Mouse (Mus musculus) lung, adult 10 weeks (tissue): ENCODE results near the gene Fancb. TPM values are rescaled to one million over a fixed set of nuclear protein-coding genes. Genes with fewer than 3 reads are reported as not detected.

Experiments used
- polyA plus RNA-seq: library from polyadenylated mRNA; stranded (reverse); fragments of 350-450 nt; fragmentation: Illumina TruSeq; extraction: RNeasy Lipid Tissue Mini Kit (QIAGEN cat#74804); gene quantifications from one replicate; pipeline ENCODE4 v1.2.3, GENCODE M21; 2014; ENCODE audit warnings: low read depth, low replicate concordance; ENCODE audit not compliant: insufficient read depth

Fancb gene
- 2.8 TPM for polyA plus RNA-seq

DNA sequence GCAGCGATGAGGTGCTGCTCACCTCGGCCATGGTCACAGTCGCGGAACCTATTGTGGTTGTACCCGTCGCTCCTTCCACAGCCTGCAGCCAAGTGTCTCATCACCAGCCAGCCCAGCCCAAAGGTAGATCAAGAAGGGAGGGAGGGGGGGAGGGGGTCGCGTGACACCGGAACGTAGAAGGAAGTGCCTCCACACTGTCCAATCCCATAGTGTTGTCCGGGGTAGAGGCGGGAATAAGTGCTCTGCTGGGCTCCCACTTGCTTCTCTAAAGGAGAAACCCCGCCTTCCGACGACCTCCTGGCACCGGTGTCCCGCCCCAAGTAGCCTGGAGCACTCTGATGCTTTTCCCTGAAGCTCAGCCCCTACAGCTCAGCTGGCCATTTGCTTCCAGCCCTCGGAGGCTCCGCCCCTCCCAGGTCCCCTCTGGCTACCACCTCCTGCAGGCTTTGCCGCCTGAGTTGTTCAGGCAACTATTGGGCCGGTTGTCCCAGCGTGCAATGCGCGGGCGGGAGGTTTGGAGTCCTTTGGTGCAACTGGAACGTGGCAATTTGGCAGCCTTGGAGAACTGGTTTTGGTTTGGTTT is at the start of gene Fancb, which contains the start of gene Mospd2:
Gene Fancb, plus strand, starts transcription at position 400 of the 583 bp plus-strand sequence.
Gene Mospd2, minus strand, starts transcription at position 183 of the 583 bp plus-strand sequence.

DNA sequence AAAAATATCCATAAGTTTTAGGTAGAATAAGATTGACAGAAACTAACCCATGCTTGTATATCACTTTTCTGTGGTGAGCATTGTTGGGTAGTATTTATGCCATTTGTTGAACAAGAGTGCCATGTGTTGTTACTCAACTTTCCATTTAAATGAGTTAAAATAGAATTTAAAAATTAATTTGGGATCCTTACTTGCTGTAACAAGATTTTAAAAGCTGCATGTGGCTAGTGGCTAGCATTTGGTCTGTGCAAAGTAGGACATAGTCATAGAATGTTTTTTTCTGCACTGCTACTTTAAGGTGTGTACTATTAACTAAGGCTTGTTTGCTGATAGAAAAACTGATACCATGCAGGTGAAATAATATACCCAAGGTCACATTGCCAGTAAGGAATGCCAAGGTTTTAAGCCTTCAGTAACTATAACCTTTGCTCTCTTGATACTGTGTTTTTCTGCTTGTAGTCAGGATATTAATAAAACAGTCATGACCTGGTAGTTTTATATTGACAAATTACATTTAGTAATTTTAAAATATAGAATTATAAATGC is 24.5 kb downstream of the Fancb start, which contains the start of gene Gm17604:
Gene Gm17604, minus strand, starts transcription at position 51 of the 546 bp plus-strand sequence.

Other genes starting within 250 kb of the Fancb start
- gene Mospd2, start 217 bp upstream of the Fancb start, polyA plus RNA-seq: 29.0 TPM
- gene Gm17604, start 24.2 kb downstream of the Fancb start, polyA plus RNA-seq: not detected